Mouse (Mus musculus) neural tube, embryonic 11.5 days (tissue): ENCODE data around the gene Cdc6. TPM values are rescaled to one million over a fixed set of nuclear protein-coding genes. Genes with fewer than 3 reads are reported as not detected.

ENCODE experiments used
- ATAC-seq: fragments of 200-750 bp; cut with Nextera tagmentation; 2 replicates; pipeline ENCODE4 v1.8.0; 2017; ENCODE audit warnings: moderate number of reproducible peaks, mild to moderate bottlenecking, moderate TSS enrichment, moderate library complexity; ENCODE audit not compliant: insufficient read depth, low FRiP score, low TSS enrichment
- DNase-seq: peaks from one replicate; pipeline ENCODE4 v3.0.0-alpha.2; 2015; ENCODE audit warnings: low spot score
- H3K27ac ChIP-seq: fragments of 300-500 bp; sonication (generic); 2 replicates; pipeline ENCODE4 v1.5.1; 2014; ENCODE audit warnings: low read depth, mild to moderate bottlenecking, low read length
- H3K27me3 ChIP-seq: fragments of 300-500 bp; sonication (generic); 2 replicates; pipeline ENCODE4 v1.6.1; 2014; ENCODE audit warnings: mild to moderate bottlenecking, low read length, mixed read lengths; ENCODE audit not compliant: control insufficient read depth, insufficient read depth
- H3K36me3 ChIP-seq: fragments of 300-500 bp; sonication (generic); 2 replicates; pipeline ENCODE4 v1.6.1; 2014; ENCODE audit warnings: mild to moderate bottlenecking, low read length, moderate library complexity, mixed read lengths; ENCODE audit not compliant: control insufficient read depth, insufficient read depth
- H3K4me1 ChIP-seq: fragments of 300-500 bp; sonication (generic); 2 replicates; pipeline ENCODE4 v1.6.1; 2014; ENCODE audit warnings: low read length, mixed read lengths; ENCODE audit not compliant: control insufficient read depth, insufficient read depth
- H3K4me2 ChIP-seq: fragments of 300-500 bp; sonication (generic); 2 replicates; pipeline ENCODE4 v1.6.1; 2014; ENCODE audit warnings: low read depth, mild to moderate bottlenecking, moderate library complexity
- H3K4me3 ChIP-seq: fragments of 300-500 bp; sonication (generic); 2 replicates; pipeline ENCODE4 v1.5.1; 2014; ENCODE audit warnings: low read depth, low read length
- H3K9ac ChIP-seq: fragments of 300-500 bp; sonication (generic); 2 replicates; pipeline ENCODE4 v1.6.1; 2014; ENCODE audit warnings: mild to moderate bottlenecking, low read length
- H3K9me3 ChIP-seq: fragments of 300-500 bp; sonication (generic); 2 replicates; pipeline ENCODE4 v1.6.1; 2016; ENCODE audit warnings: low read length; ENCODE audit not compliant: control insufficient read depth
- WGBS: fragments of 180-500 bp; shearing (Covaris S2); extraction: QIAGEN DNeasy Blood & Tissue Kit; methylation state at CpG from one replicate; pipeline ENCODE4 v1.1.7; 2014; 5-methylcytosine and 5-hydroxymethylcytosine counted together
- polyA plus RNA-seq: library from polyadenylated mRNA; unstranded; fragments of >200 nt; fragmentation: Nextera tagmentation; extraction: Ambion mirVana; gene quantifications from 2 replicates; pipeline ENCODE4 v1.2.1, GENCODE M21; 2014

Cdc6 gene
- polyA plus RNA-seq, 1 experiment from 2014 or later, result 44.4 TPM

DNA sequence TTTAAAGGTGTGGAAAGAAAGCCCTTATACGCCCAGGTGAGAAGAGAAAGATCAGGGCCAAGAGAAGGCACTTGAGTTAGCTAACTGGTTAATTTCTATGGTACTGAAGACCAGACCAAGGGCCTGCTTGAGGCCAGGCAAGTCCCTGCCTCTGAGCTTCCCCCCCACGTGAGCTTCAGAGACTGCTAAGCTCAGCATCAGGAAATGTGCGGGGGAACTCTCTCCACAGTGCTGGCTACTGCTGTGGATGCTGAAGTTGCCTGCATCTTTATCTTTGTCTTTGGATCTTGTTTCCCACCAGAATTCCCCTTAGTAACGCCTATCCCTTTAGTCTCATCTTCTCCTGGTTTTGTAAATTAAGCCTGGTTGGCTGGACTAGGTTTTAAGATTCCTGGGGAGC is 36.2 kb upstream of the Cdc6 start:
- WGBS, result 67% methylated on average over 4 of the region's 4 CpGs
- H3K36me3 ChIP-seq, result 0 out of 2 replicates have a peak, but pooled peaks cover 2% of the 10 kb centered on the region
- H3K27me3 ChIP-seq, result no peaks in the 10 kb centered on the region
- no peak overlapping the region for H3K4me2 ChIP-seq
- DNase-seq, result no peak
- H3K4me3 ChIP-seq, result no peak overlapping the region
- no peaks in the 10 kb centered on the region for H3K9me3 ChIP-seq
- H3K4me1 ChIP-seq, result no peaks in the 10 kb centered on the region
- ATAC-seq, result no peak
- H3K27ac ChIP-seq, result no peak overlapping the region
- H3K9ac ChIP-seq, result no peak overlapping the region

DNA sequence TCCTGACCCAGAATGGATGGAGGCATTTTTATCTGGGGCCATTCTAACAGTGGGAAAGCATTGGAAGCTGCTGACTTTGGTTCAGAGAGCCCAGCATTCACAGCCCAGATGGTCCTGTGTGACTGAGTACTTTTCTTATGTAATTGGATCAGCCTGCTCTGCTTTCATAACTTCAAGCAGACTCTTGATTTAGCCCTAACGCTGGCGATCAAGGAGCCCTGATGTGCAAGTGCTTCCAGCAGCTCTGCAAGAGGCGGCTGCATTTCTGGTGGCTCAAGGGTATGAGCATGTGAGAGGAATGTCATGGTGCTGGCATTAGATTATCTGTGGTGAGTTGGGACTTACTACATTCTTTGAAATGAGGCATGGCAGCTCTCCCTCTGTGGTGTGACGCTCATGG is 35.6 kb upstream of the Cdc6 start:
- H3K27ac ChIP-seq, result no peak overlapping the region
- H3K36me3 ChIP-seq, result 0 out of 2 replicates have a peak, but pooled peaks cover 2% of the 10 kb centered on the region
- no peak for ATAC-seq
- 82% methylated on average over 4 of the region's 4 CpGs for whole genome bisulfite sequencing
- H3K9me3 ChIP-seq, result no peaks in the 10 kb centered on the region
- no peak overlapping the region for H3K4me3 ChIP-seq
- H3K4me2 ChIP-seq, result no peak overlapping the region
- H3K27me3 ChIP-seq, result no peaks in the 10 kb centered on the region
- DNase-seq, result no peak
- no peaks in the 10 kb centered on the region for H3K4me1 ChIP-seq
- no peak overlapping the region for H3K9ac ChIP-seq

DNA sequence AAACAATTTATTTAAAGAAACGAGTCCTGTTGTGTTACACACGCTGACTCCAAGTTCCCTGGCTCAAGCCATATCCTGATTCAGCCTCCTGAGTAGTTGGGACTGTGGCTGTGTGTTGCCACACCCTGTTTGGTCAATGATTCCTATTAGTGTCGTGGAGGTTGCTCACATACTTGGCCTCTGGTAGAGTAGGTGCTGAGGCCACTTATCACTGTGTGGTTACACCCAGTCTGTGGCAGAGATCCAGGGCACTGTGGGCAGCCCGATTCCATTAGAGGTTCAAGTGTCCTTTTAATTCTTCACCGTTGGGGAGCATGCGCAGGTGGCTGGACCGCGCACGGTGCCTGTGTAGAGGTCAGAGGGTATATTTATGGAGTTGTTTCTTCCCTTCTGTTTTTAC is 33.7 kb upstream of the Cdc6 start:
- no peak overlapping the region for H3K4me2 ChIP-seq
- H3K36me3 ChIP-seq, result no peaks in the 10 kb centered on the region
- no peaks in the 10 kb centered on the region for H3K4me1 ChIP-seq
- H3K27me3 ChIP-seq, result no peaks in the 10 kb centered on the region
- H3K9ac ChIP-seq, result no peak overlapping the region
- no peak overlapping the region for H3K4me3 ChIP-seq
- H3K9me3 ChIP-seq, result no peaks in the 10 kb centered on the region
- DNase-seq (no peak), ATAC-seq (no peak)
- no peak overlapping the region for H3K27ac ChIP-seq
- 96% methylated on average over 9 of the region's 9 CpGs for WGBS

DNA sequence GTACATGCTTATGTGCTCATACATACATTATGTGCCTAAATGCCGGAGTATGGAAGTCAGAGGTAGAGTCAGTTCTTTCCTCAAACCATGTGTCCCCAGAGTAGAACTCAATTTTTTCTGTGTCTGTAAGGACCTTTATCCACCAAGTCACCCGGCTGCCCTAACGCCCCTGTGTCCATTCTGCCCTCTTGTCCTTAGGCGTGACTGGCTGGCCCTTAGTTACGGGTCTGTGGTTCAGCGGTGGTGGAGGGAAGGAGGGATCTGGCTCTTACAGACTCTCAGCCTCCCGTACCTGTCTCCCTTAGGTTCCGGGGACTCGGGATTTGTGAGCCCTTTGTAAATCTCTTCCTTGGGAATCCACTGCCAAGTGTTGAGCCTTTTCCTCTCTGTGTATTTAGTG is 30.6 kb upstream of the Cdc6 start:
- H3K4me2 ChIP-seq, result no peak overlapping the region
- 86% methylated on average over 9 of the region's 9 CpGs for WGBS
- H3K4me3 ChIP-seq, result no peak overlapping the region
- no peak for ATAC-seq
- H3K27me3 ChIP-seq, result no peaks in the 10 kb centered on the region
- no peak overlapping the region for H3K27ac ChIP-seq
- no peaks in the 10 kb centered on the region for H3K36me3 ChIP-seq
- no peaks in the 10 kb centered on the region for H3K4me1 ChIP-seq
- H3K9me3 ChIP-seq, result no peaks in the 10 kb centered on the region
- DNase-seq, result no peak
- H3K9ac ChIP-seq, result no peak overlapping the region

DNA sequence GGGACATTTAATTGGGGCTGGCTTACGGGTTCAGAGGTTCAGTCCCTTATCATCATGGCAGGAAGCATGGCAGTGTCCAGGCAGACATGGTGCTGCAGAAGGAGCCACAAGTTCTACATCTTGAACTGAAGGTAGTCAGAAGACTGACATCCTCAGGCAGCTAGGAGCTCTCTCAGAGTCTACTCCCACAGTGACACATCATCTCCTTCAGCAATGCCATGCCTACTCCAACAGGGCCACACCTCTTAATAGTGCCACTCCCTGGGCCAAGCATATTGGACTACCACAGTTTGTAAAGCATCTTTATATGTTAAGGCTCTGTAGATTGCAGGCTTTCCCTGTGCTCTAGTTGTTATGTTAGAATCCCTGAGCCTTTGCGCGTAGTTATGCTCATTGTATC is 19.9 kb upstream of the Cdc6 start:
- Histone ChIP-seq H3K36me3 (peaks cover 10% of the 10 kb centered on the region), H3K27ac (no peak overlapping the region), H3K9me3 (no peaks in the 10 kb centered on the region), H3K9ac (no peak overlapping the region), H3K4me1 (no peaks in the 10 kb centered on the region), H3K4me3 (no peak overlapping the region), H3K4me2 (no peak overlapping the region), H3K27me3 (no peaks in the 10 kb centered on the region)
- DNase-seq, result no peak
- 99% methylated on average over 3 of the region's 3 CpGs for WGBS
- no peak for ATAC-seq

DNA sequence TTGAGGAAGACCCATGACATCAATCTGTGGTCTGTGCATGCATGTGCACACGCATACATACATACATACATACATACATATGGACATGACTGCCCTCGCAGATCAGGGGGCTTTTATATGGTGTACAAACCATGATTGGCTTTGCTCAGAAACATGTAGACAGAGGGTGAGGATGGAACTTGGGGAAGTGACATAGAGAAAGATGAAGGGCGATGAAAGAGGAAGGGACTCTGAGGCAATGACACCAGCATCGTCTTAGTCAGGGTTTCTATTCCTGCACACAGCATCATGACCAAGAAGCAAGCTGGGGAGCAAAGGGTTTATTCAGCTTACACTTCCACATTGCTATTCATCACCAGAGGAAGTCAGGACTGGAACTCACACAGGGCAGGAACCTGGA is 18.5 kb upstream of the Cdc6 start:
- Histone ChIP-seq H3K4me2 (no peak overlapping the region), H3K9me3 (no peaks in the 10 kb centered on the region), H3K9ac (no peak overlapping the region), H3K36me3 (peaks cover 19% of the 10 kb centered on the region), H3K4me3 (no peak overlapping the region), H3K27me3 (no peaks in the 10 kb centered on the region), H3K27ac (no peak overlapping the region), H3K4me1 (no peaks in the 10 kb centered on the region)
- DNase-seq (no peak), ATAC-seq (no peak)
- WGBS, result 98% methylated on average over 4 of the region's 4 CpGs

DNA sequence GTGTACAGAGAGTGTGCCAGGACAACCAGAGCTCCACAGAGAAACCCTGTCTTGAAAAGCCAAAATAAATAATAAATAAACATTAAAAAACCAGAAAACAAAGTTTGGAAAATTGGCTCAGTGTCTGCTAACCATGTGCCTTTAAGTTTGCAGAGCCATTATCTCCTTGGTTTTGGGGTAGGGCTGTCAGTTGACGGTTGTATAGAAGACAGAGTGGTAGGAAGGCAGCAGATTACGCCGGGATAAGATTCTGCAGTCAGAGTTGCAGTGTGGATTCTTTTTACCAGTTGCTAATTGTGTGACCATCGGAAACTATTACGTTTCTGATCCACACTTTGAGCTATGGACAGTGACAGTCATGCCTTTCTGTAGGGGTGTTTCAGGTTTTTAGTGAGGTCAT is 17.6 kb upstream of the Cdc6 start:
- no peak overlapping the region for H3K4me3 ChIP-seq
- 91% methylated on average over 5 of the region's 5 CpGs for WGBS
- DNase-seq, result no peak
- no peak for ATAC-seq
- no peaks in the 10 kb centered on the region for H3K4me1 ChIP-seq
- no peak overlapping the region for H3K4me2 ChIP-seq
- peaks cover 20% of the 10 kb centered on the region for H3K36me3 ChIP-seq
- no peaks in the 10 kb centered on the region for H3K27me3 ChIP-seq
- no peak overlapping the region for H3K27ac ChIP-seq
- H3K9ac ChIP-seq, result no peak overlapping the region
- no peaks in the 10 kb centered on the region for H3K9me3 ChIP-seq

DNA sequence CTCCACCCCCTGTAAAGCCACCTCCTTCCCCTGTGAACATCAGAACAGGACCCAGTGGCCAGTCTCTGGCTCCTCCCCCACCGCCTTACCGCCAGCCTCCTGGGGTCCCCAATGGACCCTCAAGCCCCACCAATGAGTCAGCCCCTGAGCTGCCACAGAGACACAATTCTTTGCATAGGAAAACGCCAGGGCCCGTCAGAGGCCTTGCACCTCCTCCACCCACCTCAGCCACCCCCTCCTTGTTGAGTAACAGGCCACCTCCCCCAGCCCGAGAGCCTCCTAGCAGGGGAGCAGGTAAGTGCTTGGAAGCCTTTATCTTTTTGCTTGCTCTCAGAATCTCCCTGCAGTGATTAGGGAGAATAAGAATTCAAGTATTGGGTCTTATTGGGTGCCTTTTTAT is 15.2 kb upstream of the Cdc6 start:
- Histone ChIP-seq H3K4me1 (no peaks in the 10 kb centered on the region), H3K27me3 (no peaks in the 10 kb centered on the region), H3K9ac (no peak overlapping the region), H3K27ac (no peak overlapping the region), H3K4me2 (no peak overlapping the region), H3K36me3 (peaks cover 20% of the 10 kb centered on the region), H3K4me3 (no peak overlapping the region), H3K9me3 (no peaks in the 10 kb centered on the region)
- ATAC-seq (no peak), DNase-seq (no peak)
- WGBS, result 47% methylated on average over 5 of the region's 5 CpGs

DNA sequence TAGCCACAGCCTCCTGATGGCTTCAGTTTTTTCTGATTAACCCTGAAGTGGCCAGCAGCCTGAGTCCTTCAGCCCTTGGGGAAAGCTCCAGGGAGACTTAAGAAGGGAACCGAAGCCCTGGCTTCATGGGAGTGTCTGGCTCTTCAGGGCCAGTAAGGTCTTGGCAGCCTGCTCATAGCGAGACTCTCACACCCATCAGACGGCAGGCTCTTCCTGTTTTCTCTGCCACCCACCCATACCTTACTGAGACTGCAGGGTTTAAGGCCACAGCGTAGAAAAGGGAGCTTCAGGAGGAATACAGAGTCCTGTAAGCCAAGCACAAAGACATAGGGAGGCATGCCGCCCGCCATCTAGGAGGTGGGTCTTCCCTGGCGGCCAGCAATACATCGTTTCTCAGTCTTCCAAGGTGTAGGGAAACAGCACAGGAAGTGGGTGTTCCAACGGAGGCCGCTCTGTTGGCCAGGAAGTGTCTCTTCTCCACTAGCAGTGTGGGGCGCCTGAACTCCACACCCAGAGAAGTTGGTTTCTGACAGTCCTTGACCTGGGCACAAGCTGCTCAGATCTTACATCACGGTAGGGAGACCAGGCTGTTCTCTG is 7.0 kb upstream of the Cdc6 start:
- H3K4me2 ChIP-seq, result no peak overlapping the region
- 85% methylated on average over 12 of the region's 12 CpGs for WGBS
- peaks cover 10% of the 10 kb centered on the region for H3K4me1 ChIP-seq
- H3K27me3 ChIP-seq, result no peaks in the 10 kb centered on the region
- H3K4me3 ChIP-seq, result no peak overlapping the region
- DNase-seq, result no peak
- H3K36me3 ChIP-seq, result peaks cover 15% of the 10 kb centered on the region
- H3K27ac ChIP-seq, result no peak overlapping the region
- H3K9ac ChIP-seq, result no peak overlapping the region
- ATAC-seq, result no peak
- H3K9me3 ChIP-seq, result no peaks in the 10 kb centered on the region
